Mouse (Mus musculus): ENCODE data around the gene Washc1.

DNA sequence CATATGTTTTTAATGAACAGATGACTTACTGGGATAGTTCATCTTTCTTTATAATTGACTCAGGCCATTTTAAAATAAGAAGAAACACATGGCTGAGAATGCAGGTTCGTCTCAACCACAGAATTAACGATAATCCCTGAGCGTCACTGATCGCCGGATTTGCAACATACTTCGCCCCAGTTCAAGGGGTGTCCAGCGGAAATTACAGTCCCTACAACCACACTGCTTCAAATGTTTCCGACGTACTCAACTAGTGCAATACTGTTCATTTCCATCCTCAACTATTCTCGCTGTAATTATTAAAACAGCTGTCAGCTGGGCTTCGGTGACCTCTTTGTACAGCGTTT, 35.5 kb upstream of the Washc1 start:
- TF ChIP-seq CTCF (IDR thresholded peaks at IDR 0.05; ENCODE audit: insufficient read depth, low read length), result no peak
- no peak for TF ChIP-seq POLR2A (IDR thresholded peaks at IDR 0.05; ENCODE audit: borderline replicate concordance, extremely low read depth, low read depth, low read length)
